Mouse (Mus musculus) G1E (cell line): ENCODE measurements around the gene Astn2.

Experiments used
- CTCF ChIP-seq: IDR thresholded peaks from 2 replicates; pipeline ENCODE4 v1.5.1; 2012; ENCODE audit warnings: low read depth, low read length, inconsistent platforms, mixed read lengths
- GATA2 ChIP-seq: IDR thresholded peaks from 2 replicates; pipeline ENCODE4 v1.6.1; 2012; ENCODE audit warnings: low read depth, low read length, inconsistent platforms, borderline replicate concordance

DNA sequence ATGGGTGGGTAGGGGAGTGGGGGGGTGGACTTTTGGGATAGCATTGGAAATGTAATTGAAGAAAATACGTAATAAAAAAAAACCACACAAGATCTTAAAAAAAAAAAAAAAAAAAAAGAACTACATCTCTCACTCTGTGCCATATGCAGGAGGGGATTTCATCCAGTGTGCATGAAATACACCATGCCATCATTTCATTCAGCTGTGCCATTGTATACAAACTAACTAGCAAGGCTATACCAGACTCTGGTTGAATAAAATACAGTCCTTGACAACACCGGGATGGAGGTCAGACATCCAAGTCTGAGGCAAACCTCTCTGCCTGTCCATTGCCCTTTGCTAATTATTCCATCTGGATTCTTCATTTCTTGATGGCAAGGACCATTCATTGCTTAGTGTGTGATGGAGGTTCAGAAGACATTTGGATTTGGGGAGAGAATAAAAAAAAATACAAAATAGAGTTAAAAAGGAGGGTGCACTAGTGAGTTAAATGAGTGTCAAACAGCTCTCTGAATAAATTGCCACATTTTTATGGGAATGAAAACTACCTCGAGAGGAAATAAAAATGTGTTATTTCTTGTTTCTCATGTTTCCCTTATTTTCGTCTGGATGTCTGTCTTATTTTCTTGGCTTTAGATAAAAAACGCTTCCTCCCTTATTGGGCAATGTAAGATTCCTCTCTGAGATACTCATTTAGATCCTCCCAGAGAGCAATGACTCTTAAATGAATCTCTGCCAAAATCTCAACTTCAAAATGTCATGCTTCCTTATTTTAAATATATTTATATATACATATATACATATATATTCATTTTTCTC, 445.8 kb downstream of the Astn2 start:
- TF ChIP-seq CTCF (no peak), GATA2 (no peak)
